Mouse (Mus musculus) monocyte, adult 2 months (primary cell): Measurements from ENCODE around the gene Pcare.
"Not testable (repeated sequence)": the region's sequence is repeated elsewhere in the genome, so short reads cannot be mapped to it uniquely, and the experiment has no call there.

Source experiments
- DNase-seq, 2 experiments: peaks; one replicate each; pipeline ENCODE4 v3.0.0; 2022; ENCODE audit warnings: low spot score in 2 of 2, low read depth in 1 of 2

Pcare gene

DNA sequence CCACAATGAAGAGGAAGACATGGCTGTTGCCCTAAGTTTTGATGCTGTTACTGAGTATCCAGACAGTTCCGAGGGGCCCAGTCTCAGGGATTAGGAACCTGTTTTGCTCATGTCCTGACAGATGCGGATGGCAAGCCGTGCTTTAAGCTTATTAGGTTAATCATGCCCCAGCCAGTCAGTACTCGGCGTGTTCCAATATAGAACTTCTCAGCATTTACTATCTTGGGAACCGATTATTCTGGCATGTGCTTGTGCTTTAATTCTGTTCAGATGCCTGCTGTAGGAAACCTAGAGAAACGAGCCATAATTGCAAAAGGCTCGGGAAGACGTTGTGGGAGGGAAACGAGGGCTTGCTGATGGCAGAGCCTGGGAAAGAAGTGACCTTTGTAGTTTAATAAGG lies at the start of gene Pcare:
Gene Pcare (minus strand): TSS at position 64 of the 400 bp plus-strand sequence.
- no peak for DNase-seq

DNA sequence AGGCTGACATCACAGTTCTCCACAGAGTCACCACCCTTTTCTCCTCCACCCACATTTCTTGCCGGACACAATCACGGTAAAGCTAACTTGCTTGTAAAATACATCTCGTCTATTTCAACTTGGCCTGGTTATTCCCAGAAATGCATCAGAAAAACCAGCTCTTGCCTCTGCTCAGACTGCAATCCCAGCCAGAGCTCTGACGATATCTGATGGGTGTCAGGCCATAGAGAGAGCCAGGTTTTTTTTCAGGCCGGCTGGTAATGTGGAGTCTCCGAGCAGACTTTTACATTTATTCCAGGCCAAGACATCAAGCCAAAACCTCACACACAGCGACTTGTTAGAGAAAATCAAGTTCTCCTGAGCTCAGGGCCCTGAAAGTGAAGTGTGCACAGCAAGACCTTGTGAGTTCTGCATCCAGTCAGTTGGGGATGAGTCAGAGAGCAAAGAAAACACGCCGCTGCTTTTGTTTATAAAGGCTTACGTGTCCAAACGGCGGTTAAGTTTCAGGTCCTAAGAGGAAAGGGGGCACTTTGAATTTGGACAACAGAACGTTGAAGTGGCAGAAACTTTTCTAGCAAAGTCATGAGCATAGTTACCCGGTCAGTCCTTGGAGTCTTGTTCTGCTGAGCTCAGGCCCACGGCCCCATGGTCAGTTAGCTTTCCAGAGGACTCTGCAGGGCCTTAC lies 43.0 kb upstream of the Pcare start:
- DNase-seq: no peak

DNA sequence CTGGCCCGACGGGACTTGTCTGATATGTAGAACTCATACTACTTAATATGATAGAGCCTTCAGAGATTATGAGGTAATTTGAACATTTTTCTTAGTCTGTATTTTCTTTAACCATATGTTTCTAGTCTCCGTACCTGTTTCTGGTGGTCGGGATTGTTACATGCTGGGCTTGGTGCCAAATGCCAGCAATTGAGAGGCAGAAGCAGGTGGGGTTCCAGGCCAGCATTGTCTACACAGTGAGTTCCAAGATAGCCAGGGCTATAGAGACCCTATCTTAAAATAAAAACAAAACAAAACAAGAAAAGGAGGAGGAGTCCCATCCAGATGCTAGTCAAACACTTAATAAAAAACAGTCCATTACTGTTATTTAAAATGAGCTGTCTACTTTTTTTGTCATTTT lies 38.9 kb upstream of the Pcare start:
- DNase-seq: no peak

DNA sequence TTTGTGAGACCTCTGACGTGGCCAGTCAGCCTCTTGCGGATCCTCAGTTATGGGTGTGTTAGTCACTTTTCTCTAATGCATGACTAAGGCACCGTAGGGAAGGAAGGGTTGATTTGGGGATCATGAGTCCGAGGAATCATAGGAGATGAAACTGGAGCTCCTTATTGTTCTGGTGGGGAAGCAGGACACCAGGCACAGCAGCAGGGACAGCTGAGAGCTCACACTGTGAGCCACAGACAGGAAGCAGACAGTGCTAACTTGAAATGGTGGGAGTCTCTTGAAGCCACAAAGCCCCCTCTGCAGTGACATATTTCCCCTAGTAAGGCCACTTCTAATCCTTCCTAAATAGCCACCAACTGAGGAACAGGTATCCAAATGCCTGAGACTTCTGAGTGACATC lies 38.4 kb upstream of the Pcare start:
- DNase-seq: no peak

DNA sequence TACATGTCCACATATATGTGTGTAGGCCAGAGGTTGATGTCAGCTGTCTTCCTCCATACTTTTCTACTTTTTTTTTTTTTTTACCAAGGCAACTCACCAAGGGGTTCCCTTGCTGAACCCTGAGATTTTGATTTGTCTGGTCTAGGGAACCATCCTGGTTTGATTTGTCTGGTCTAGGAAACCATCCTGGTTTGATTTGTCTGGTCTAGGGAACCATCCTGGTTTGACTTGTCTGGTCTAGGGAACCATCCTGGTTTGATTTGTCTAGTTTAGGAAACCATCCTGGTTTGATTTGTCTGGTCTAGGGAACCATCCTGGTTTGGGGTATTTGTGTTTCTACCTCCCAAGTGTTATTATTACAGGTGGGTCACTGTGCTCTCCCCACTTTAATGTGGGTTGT lies 33.8 kb upstream of the Pcare start:
- DNase-seq: no peak

DNA sequence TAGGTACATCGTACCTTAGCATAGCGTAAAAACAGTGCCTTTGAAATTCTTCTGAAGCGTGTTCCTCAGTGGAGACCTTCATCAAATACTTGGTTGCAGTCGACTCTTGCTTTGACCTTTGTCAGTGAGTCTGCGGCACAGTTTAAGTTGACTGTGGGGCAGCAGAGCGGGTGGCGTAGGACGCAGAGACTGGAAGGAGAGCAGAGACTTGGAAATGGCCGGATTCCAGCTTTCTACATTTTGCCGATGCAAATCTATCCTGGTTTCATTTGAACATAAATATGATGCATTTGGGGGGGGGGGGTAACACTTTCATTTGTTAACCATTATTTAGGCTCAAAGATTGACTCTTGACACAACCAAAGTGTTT lies 30.7 kb upstream of the Pcare start:
- DNase-seq: no peak

DNA sequence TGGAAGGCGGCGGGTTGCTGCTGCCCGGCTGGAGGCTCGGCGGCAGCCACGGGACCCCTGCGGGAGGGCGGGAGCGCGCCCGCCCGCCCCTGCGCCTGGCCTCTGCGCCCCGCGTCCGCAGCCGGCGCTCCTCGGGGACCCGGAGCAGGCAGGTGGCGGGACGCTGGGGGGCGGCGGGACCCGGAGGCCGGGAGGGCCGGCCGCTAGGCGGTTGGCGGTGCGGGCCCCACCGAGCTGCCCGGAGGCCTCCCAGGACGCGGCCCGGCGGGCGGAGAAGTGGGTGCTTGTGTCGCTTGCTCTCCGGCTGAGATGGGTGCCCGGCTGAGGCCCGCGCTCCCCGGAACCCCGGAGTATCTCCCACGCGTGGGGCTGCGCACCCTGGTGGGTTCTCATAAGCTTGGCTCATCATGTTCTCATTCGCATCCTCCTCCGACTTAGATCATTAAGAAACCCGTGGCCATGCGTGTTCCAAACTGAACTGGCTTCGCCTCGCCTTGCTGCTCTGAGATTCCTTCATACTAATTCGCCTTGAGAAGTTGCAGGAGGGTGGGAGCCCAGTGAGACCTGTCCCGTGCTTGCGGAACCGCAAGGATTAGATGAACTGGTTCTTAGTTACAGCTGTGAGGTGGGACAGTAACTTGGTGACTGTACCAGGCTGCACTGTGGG lies 30.1 kb upstream of the Pcare start:
- no peak for DNase-seq

DNA sequence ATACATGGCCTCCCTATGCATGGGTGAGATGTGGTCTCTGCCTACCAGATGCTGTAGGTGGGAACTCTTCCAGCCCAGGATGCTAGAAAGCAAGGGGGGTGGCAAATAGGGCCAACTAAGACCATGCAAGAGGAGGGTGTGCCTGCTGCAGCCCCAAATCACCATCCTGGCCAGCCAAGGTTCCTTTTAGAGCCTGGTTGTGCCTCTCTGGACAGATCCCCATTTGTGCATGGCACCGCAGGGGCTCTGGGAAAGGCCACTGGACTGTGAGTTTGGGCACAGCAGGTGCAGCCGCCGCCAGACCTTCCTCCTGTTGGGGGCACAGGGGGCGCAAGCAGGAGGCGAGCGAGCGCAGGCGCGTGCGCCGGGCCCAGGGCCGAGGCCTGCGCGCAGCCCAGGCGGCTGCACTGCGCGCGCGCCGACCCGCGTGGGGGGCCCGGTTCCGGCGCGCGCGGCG lies 29.6 kb upstream of the Pcare start:
- no peak for DNase-seq

DNA sequence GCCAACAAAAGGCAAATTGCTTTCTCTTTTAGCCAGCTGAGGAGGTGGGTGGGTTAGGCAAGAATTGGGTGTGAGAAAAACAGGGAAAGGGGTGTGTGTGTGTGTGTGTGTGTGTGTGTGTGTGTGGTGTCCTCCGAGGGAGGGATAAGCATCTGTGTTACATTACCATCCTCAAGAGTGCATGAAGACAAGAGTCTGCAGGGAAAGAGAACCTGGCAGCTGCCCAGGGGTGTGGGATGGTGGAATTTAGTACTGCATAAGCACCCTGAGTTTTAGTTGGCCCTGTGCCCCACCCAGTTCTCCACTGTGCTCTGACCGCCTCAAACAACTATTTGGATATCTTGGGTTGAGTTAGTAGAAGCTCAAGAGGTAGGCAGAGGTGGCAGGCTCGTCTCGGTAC lies 28.3 kb upstream of the Pcare start:
- DNase-seq: no peak

DNA sequence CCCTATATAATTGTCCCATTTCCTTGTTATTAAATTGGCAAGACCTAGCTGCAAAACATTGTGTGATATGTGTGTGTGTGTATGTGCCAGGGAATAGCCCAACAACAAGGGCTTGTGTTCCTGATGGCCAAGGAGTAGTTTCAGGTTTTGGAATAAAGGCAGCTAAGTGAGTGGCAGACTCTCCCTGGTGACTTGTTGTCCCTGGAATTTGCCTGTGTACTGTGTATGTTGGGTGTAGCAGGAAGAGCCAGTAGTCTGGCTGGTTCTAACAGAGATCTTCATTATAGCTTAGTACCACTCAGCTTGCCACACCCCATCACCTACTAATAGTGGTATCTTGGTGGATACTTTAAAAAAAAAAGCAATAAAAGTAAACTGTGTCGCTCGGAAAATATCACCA lies 27.8 kb upstream of the Pcare start:
- DNase-seq: no peak

DNA sequence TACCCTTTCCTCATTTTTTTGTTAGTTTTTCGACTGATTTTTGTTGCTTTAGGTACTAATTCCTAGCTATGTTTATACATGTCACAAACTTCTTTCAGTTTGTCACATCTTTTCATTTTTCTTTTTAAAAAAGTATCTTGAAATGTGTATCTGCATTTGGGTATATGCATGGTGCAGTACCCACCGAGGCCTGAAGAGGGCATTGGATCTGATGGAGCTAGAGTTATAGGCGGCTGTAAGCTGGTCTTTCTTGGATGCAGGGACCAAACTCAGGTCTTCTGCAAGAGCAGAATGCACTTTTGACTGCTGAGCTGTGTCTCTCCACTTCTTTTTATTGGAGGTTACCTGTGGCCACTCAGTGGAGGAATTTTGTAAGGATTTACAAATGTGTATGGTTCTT lies 26.0 kb upstream of the Pcare start:
- no peak for DNase-seq

DNA sequence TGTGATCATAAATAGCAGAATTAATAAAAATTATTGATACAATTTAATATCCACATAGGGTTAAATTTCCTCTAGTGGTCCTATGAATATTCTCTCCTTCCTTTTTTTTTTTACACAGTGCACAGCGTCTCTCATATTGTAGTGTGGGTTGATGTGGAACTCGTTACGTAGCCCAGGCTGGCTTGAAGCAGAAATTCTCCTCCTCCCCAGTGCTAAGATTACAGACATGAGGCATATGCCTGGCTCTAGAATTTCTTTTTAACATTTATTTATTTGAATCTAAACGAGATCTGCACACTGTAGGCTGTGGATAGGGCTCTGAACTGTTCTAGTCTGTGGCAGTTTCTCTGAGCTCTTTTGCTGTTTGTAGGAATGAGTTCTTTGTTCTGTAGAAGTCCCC lies 22.6 kb upstream of the Pcare start:
- DNase-seq: no peak

DNA sequence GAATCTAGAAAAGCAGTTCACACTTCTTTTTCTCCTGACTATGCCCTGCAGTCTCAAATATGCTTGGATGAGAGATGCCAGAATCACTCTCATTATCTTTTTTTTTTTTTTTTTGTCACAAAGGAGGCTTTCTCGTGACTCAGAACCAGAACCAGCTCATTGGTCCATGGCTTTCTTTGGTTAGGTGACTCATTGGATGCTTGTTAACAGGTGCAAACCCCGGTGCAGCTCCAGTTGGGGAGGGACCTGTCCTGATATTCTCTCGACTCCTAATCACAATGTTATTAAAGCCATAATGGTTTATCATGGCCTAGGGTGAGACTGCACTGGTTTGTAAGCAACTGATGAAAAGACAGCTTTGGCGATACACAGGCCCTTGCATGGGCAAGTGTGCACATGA lies 21.5 kb upstream of the Pcare start:
- no peak for DNase-seq

DNA sequence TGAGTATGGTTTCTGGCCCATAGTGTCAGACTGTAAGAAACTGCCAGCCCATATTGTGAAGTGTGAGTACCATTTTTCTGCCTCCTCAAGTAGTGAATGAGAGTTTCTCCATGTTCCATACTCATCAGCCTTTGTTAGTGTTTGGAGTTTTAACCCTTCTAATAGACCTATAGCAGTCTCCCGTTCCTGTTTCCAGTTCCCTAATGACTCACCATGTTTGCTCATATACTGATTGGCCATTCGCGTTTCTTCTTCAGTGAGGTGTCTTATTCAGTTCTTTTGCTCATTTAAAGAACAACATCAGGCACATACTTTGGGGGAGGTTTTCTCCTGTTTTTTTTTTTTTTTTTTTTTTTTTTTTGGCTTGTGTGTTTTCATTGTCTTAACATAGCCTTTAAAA lies 18.0 kb upstream of the Pcare start:
- DNase-seq: no peak

DNA sequence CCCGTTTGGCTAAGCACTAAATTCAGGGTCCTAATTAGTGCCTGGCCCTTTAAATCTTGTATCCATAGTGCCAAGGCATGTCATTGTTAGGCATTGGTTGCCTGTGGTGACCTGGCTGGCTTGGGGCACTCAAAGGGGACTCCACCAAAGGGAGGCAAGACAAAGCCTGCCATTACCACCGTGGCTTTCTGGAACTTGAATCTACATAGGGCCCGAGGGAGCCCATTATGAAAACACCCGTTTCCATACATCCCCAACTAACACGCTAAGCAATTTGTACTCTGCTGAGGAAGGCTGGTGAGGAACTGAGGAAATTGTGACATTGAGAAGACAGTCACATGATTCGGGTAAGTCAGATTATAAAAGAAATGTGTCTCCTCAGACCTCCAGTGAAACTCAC lies 16.9 kb upstream of the Pcare start:
- no peak for DNase-seq

DNA sequence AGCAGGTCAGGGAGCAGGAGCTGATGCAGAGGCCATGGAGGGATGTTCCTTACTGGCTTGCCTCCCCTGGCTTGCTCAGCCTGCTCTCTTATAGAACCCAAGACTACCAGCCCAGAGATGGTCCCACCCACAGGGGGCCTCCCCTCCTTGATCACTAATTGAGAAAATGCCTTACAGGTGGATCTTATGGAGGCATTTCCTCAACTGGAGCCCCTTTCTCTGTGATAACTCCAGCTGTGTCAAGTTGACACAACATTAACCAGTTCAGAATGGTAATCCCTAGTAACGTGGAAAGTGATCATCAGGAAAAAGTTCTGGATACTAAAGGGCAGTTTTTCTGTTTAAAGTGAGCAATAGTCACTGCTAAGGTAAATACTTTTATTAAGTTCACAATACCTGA lies 15.5 kb upstream of the Pcare start, which contains the start of gene Clip4:
Gene Clip4 (plus strand): TSS at position 301 of the 400 bp plus-strand sequence.
- not testable (repeated sequence) for DNase-seq

DNA sequence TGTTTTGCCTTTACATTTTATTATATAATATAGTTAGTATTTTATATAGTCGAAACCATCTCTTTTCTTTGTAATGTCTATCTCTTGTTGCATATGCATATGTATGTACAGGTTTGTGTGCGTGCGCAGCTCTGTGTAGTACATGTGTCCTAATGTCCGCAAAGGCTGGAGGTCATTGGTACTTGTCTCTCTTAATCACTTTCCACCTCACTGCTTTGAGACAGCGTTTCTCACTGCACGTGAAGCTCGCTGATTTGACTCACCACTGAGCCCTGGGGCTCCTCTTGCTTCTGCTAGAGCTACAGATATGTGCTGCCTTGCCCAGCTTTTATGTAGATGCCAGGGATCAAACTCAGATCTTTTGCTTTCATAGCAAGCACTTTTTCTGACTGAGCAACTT lies 7.8 kb upstream of the Pcare start:
- no peak for DNase-seq

DNA sequence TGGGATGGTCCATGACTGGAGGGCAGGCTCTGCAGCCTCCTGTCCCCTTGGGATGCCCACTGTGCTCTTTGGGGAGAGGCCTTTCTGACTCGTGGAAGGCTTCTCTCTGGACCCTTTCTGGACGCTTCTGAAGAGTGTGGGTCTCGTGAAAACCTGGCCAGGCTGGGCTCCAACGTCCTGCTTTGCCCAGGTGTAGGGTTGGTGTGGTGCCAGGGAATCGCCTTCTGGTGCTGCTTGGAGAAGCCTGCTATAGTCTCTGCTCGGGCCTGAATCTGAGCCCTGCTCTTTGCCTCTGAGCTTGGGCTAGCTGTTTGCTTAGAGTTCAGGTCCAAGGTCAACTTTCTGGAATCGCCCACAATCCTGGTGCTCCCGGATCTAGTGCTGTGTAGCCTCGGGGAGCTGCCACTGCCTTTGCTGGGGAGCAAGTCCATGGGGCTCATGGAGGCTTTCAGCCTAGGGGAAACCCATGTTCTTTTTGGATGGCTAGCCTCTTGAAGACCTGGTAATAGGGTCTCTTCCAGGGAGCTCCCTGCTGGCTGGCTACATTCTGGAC lies 3.0 kb downstream of the Pcare start:
- DNase-seq: no peak

DNA sequence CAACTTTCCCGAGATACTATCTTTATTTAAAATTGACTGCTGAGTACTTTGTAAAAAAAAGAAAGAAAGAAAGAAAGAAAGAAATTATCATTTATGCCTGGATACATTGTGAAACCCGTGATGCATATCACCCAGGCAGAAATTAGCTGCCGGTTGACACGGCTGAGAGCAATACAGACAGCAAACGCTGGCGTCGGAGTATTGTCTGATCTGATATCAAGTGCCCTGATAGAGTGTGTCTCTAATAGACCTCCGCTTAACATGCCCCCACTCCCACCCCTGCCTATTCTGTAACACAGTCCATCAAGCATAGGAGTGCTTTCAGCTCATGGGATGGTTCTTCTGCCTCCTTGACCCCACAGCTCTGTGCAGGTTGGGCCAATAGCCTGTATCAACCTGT lies 5.1 kb downstream of the Pcare start:
- no peak for DNase-seq

DNA sequence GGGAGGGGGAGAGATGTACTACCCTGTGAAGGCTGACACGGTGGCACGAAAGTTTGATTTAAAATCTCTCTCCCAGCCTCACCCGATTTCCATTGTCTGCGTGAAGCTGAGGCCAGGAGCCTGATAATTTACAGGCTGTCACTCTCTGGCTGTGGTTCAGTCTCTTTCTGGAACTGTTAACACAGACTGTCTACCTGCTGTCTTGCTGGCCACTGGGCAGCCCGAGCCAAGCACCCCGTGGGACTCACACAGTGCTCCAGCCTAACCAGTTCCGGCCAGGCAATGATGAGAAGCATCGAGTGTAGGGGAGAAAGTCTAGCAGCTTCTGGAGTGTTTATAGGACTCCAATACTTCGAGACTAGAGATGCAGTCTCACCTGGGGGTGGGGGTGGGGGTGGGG lies 6.6 kb downstream of the Pcare start:
- no peak for DNase-seq

DNA sequence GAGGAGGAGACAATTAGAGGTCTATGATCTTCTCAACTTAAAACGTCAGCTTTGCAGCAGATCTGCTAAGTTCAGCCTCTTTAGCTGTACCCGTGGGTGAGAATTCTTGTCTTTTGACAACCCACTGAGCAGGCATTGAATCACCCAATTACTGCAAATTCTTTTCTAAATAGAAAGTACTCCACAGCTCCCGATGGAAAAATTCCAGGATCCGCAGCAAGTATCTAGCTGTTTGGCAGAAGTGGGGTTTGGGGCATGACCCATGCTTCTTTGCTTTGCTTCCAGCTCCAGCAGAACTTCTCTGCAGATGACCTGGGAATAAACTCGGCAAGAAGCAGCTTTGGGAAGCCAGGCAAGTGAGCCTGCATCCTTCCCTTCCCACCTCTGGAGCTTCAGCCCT lies 9.8 kb downstream of the Pcare start:
- DNase-seq: no peak

DNA sequence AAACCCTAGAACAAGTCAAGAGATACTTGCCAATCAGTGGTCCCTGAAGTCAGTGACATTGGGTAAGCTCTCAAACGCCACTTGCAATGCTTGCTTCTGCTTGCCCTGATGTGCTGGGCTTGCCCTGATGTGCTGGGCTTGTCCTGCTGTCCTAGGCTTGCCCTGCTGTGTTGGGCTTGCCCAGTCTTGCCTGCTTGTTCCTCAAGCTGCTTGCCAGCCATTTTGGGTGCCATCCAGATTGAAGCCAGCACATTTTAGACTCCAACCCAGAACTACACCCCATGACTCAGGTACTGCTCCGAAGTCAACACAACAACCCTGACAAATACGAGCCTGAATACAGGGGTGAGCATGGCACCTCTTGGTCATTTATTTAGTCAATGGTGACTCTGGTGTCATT lies 10.5 kb downstream of the Pcare start:
- DNase-seq: no peak

DNA sequence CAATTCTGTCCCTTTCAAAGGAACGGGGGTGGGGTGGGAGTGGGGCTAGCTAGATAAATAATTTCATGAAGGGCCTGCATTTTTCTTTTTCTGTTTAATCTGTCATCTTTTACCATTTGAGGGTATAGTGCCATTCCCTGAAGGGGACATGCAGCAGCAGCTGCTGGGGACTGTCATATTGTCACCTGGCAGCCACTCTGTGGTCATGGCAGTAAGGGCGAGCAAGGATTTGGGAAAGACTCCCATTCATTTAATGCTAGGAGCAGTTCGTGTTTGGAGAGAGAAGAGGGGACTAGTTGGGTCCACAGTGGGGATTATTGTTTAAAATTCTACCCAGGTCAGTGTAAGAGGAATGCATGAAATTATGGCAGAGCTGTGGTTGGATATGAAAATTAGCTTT lies 16.3 kb downstream of the Pcare start:
- no peak for DNase-seq
